Mouse (Mus musculus) small intestine, adult 2 months (tissue): ENCODE measurements around the gene Slc9a7. TPM values are rescaled to one million over a fixed set of nuclear protein-coding genes. Genes with fewer than 3 reads are reported as not detected.

Experiments used
- H3K27ac ChIP-seq: fragments of 200-500 bp; 2 replicates; pipeline ENCODE4 v1.5.1; 2012; ENCODE audit warnings: low read depth, low read length, control low read depth, inconsistent platforms; ENCODE audit not compliant: insufficient read depth
- H3K27me3 ChIP-seq: fragments of 200-500 bp; 2 replicates; pipeline ENCODE4 v1.6.1; 2012; ENCODE audit warnings: mild to moderate bottlenecking, moderate library complexity, low read length, inconsistent platforms; ENCODE audit not compliant: control insufficient read depth, insufficient read depth
- H3K36me3 ChIP-seq: fragments of 200-500 bp; 2 replicates; pipeline ENCODE4 v1.6.1; 2012; ENCODE audit warnings: mild to moderate bottlenecking, low read length, control low read depth, inconsistent platforms; ENCODE audit not compliant: control insufficient read depth, insufficient read depth
- H3K4me1 ChIP-seq: fragments of 200-500 bp; 2 replicates; pipeline ENCODE4 v1.6.1; 2012; ENCODE audit warnings: low read length, inconsistent platforms, mixed read lengths; ENCODE audit not compliant: control insufficient read depth, insufficient read depth, insufficient read length
- H3K4me3 ChIP-seq: fragments of 200-500 bp; 2 replicates; pipeline ENCODE4 v1.5.1; 2012; ENCODE audit warnings: low read depth, mild to moderate bottlenecking, control low read depth, inconsistent platforms, low read length, moderate library complexity
- CTCF ChIP-seq: fragments of 200-500 bp; IDR thresholded peaks from 2 replicates; pipeline ENCODE4 v1.5.1; 2012; ENCODE audit warnings: low read depth, mild to moderate bottlenecking, control low read depth, inconsistent platforms, low read length, moderate library complexity, mixed read lengths; ENCODE audit not compliant: insufficient replicate concordance, insufficient read length; ENCODE audit errors: extremely low read depth
- POLR2A ChIP-seq: fragments of 200-500 bp; IDR thresholded peaks from 2 replicates; pipeline ENCODE4 v1.6.1; 2012; ENCODE audit warnings: low read depth, mild to moderate bottlenecking, control low read depth, inconsistent platforms, low read length, moderate library complexity
- WGBS: fragments of 180-500 bp; shearing (Covaris S2); methylation state at CpG from one replicate; pipeline ENCODE4 v1.1.7; 2018; 5-methylcytosine and 5-hydroxymethylcytosine counted together
- polyA plus RNA-seq: library from polyadenylated mRNA; depleted of rRNA; stranded (reverse); fragments of >200 nt; gene quantifications from 2 replicates; pipeline ENCODE4 v1.2.3, GENCODE M21; 2012

Slc9a7 gene
- polyA plus RNA-seq, 1 experiment: 0.57 TPM

DNA sequence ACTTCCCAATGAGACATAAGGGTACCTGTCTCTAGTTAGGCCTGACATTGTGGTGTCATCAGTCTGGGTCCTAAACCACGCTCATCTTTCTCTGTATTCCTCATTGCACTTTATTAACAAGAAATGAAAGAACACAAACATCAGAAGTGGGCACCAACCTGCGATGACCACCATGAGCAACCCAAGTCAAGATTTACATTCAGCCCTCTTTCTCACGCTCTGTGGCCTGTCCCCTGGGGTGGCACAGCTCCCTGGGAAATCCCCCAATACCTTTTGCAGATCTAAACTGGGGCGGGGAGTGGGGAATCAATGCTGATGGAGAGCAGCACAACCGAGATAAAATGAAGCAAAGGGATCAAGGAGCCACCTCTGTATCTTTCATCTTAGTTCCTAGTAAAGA lies 892 bp downstream of the Slc9a7 start:
- H3K27me3 ChIP-seq: peaks cover 5% of the 10 kb centered on the region
- TF ChIP-seq CTCF: no peak
- TF ChIP-seq POLR2A: no peak
- no peaks in the 10 kb centered on the region for H3K36me3 ChIP-seq
- H3K4me1 ChIP-seq: 0 out of 2 replicates have a peak, but pooled peaks cover 4% of the 10 kb centered on the region
- peak overlapping the region; percentile 70 for H3K4me3 ChIP-seq
- no peak overlapping the region for H3K27ac ChIP-seq
- 32% methylated on average over 5 of the region's 5 CpGs for WGBS

DNA sequence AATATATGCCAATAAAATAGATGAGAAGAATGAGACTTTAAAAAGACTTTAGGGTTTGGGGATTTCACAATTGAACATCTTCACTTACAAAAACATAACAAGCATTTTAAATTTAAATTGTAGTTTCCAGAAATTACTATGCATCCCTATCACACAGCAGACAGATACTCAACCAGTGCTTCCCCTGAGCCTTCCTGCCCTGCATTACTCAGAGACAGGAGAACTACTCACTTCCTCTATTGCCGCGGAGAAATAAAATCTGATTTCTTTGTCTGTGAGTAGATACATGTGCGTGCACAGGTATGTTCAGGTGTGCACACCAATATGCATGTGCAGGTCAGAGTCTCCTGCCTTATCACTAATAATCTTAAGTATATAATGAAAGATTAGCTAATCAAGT lies 2.9 kb downstream of the Slc9a7 start:
- Histone ChIP-seq H3K4me3 (no peak overlapping the region), H3K36me3 (no peaks in the 10 kb centered on the region), H3K27me3 (peaks cover 5% of the 10 kb centered on the region), H3K27ac (no peak overlapping the region), H3K4me1 (0 out of 2 replicates have a peak, but pooled peaks cover 4% of the 10 kb centered on the region)
- WGBS: 60% methylated on average over 3 of the region's 3 CpGs
- TF ChIP-seq CTCF: no peak
- no peak for TF ChIP-seq POLR2A

DNA sequence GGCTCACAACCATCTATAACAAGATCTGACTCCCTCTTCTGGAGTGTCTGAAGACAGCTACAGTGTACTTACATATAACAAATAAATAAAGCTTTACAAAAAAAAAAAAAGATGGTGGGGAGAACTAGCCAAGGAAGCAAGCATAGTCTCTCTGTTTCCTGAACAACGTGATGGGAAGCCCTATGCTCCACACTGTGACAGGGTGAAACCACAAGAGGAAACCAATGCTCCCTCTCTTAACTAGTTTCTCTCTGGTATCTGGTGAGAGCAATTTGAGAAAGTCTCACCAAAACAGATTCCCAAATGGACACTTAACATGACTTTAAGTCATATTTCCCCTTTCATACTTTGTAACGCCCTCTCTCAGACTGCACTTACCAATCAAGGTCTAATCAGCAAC lies 5.4 kb downstream of the Slc9a7 start:
- Histone ChIP-seq H3K4me1 (no peaks in the 10 kb centered on the region), H3K4me3 (no peak overlapping the region), H3K27ac (no peak overlapping the region), H3K36me3 (no peaks in the 10 kb centered on the region), H3K27me3 (peaks cover 1% of the 10 kb centered on the region)
- TF ChIP-seq CTCF (no peak), POLR2A (no peak)
- WGBS: 64% methylated on average over 2 of the region's 2 CpGs

DNA sequence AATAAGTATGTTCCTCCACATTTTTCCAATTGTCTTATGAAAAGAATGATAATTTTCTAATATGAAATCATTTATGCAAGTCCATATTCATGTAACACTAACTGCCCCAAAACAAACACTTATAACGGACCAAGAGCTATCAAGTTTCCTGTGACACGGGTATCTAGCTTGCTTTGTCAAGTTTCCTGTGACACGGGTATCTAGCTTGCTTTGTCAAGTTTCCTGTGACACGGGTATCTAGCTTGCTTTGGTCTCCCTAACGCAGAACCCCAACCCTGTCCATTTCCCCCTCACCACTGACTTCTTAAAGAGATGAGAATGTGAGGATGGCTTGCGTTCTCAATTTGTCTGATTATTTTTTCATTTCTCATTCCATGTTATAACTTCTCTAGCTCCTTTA lies 12.2 kb downstream of the Slc9a7 start:
- no peaks in the 10 kb centered on the region for H3K27me3 ChIP-seq
- 69% methylated on average over 6 of the region's 6 CpGs for WGBS
- H3K27ac ChIP-seq: no peak overlapping the region
- TF ChIP-seq POLR2A (no peak), CTCF (no peak)
- no peaks in the 10 kb centered on the region for H3K4me1 ChIP-seq
- no peaks in the 10 kb centered on the region for H3K36me3 ChIP-seq
- H3K4me3 ChIP-seq: no peak overlapping the region

DNA sequence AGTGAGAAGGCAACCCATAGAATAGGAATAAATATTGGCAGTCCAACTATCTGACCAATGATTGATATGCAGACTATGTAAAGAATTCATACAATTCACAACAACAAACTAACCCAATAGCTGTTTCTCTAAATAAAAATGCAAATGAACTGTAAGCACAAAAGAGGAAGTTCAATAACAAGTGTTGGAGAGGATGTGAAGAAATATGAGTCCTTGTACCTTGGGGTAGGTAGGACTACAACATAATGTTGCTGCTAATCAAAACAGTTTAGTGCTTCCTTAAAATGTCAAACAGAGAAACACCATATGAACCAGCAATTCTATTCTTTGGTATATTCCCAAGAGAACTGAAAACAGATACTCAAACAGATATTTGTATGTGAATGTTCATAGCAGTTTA lies 17.8 kb downstream of the Slc9a7 start:
- Histone ChIP-seq H3K27me3 (no peaks in the 10 kb centered on the region), H3K36me3 (no peaks in the 10 kb centered on the region), H3K4me1 (no peaks in the 10 kb centered on the region), H3K4me3 (no peak overlapping the region), H3K27ac (no peak overlapping the region)
- TF ChIP-seq POLR2A: no peak
- TF ChIP-seq CTCF: no peak

DNA sequence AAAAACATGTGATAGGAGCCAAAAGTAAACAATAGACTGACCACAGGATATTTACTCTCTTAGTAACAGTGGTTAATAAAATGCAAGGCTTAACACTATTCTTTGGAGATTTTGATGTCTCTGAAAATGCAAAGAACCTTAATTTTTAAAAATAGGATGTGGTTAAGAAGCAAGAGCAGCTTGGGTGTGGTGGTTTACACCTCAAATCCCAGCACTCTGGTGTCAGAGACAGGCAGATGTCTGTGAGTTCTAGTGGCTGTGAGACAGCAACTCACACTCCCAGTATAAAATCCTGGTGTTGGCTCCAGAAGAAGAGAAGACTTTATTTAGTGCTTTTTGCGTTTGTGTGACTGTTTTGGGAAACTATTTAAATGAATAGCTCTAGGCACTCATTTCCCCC lies 19.6 kb downstream of the Slc9a7 start:
- WGBS: 58% methylated on average over 1 of the region's 1 CpGs
- H3K36me3 ChIP-seq: no peaks in the 10 kb centered on the region
- H3K4me3 ChIP-seq: no peak overlapping the region
- no peak for TF ChIP-seq POLR2A
- TF ChIP-seq CTCF: no peak
- H3K27me3 ChIP-seq: no peaks in the 10 kb centered on the region
- no peak overlapping the region for H3K27ac ChIP-seq
- no peaks in the 10 kb centered on the region for H3K4me1 ChIP-seq

DNA sequence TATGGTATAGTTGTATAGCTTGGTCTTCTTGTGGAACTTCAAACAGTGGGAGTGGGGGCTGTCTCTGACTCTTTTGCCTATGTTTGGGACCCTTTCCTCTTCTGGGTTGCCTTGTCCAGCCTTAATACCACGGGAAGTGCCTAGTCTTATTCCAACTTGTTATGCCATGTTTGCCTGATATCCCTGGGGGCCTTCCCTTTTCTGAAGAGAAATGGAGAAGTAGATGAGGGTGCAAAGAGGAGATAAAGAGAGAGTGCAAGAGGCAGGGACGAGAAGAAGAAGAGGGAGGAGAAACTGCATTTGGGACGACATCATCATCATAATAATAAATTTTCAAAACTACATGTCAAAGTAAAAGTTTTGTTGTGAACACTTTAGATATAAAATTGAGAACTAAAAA lies 21.6 kb downstream of the Slc9a7 start:
- Histone ChIP-seq H3K36me3 (no peaks in the 10 kb centered on the region), H3K27me3 (no peaks in the 10 kb centered on the region), H3K27ac (no peak overlapping the region), H3K4me3 (no peak overlapping the region), H3K4me1 (no peaks in the 10 kb centered on the region)
- 71% methylated on average over 3 of the region's 3 CpGs for WGBS
- TF ChIP-seq CTCF (no peak), POLR2A (no peak)

DNA sequence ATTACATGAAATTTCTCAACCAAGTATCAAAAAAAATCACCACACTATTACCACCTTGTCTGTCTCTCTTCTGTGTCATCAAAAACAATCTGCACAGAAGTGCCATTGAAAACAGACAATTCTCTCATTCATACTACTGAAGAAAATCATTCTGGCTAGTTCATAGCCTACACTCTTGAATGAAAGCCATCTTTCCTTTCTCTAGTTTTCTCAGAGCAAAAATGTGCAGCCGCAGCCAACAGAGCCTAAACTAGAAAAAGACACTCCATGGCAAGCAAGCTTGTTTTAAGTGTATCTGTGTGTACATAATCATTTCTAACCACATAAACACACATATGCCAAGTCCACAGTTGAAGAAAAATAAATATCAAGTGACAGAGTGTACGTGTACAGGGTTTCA lies 27.2 kb downstream of the Slc9a7 start:
- H3K4me1 ChIP-seq: no peaks in the 10 kb centered on the region
- no peak overlapping the region for H3K27ac ChIP-seq
- TF ChIP-seq POLR2A (no peak), CTCF (no peak)
- H3K4me3 ChIP-seq: no peak overlapping the region
- WGBS: 72% methylated on average over 2 of the region's 2 CpGs
- H3K36me3 ChIP-seq: no peaks in the 10 kb centered on the region
- no peaks in the 10 kb centered on the region for H3K27me3 ChIP-seq
